Mouse (Mus musculus): Measurements from ENCODE around the gene Umps. TPM values are rescaled to one million over a fixed set of nuclear protein-coding genes. Genes with fewer than 3 reads are reported as not detected.
A peak's percentile ranks its signal among the peaks of the same experiment; 100 is the strongest.

The Umps gene
- polyA plus RNA-seq, 1 experiment from 2014 or later, result 91.0 TPM

- no peak for ATAC-seq (replicated peaks; ENCODE audit: insufficient number of reproducible peaks, low FRiP score, low TSS enrichment, low read depth)
Observed at GRCm38 (mm10) chr16:33923758-33924157, 43.1 kb downstream of the Umps start.

GRCm38 (mm10) chr16:33923001-33923316 is 43.9 kb downstream of the Umps start:
- 55% methylated on average over 5 of the region's 5 CpGs for WGBS
- no peak for DNase-seq (ENCODE audit: low spot score)
- no peak overlapping the region for H3K4me3 ChIP-seq (ENCODE audit: low read depth, low read length)
- peaks cover 5% of the 10 kb centered on the region; the same call in 1 of the 2 replicates for H3K4me1 ChIP-seq (ENCODE audit: control insufficient read depth, insufficient read depth, low read length)
- no peaks in the 10 kb centered on the region for H3K9me3 ChIP-seq (replicated peaks; ENCODE audit: control insufficient read depth, low read length)
- no peak overlapping the region for H3K9ac ChIP-seq (replicated peaks; ENCODE audit: low read length)
- H3K27me3 ChIP-seq (ENCODE audit: control insufficient read depth, insufficient read depth, low read length), result no peaks in the 10 kb centered on the region
- no peaks in the 10 kb centered on the region for H3K36me3 ChIP-seq (replicated peaks; ENCODE audit: control insufficient read depth, insufficient read depth, low read depth, low read length)
- ATAC-seq (replicated peaks; ENCODE audit: insufficient number of reproducible peaks, low FRiP score, low TSS enrichment, low read depth), result no peak
- H3K27ac ChIP-seq (replicated peaks; ENCODE audit: low read depth, low read length), result 0 out of 2 replicates have a peak overlapping the region, but pooled peaks have one; percentile 8
- no peak overlapping the region for H3K4me2 ChIP-seq (ENCODE audit: low read depth, low read length)

More at GRCm38 (mm10) chr16:33923758-33924157, 43.1 kb downstream of the Umps start:
- no peaks in the 10 kb centered on the region for H3K36me3 ChIP-seq (replicated peaks; ENCODE audit: control insufficient read depth, insufficient read depth, low read depth, low read length)
- H3K9ac ChIP-seq (replicated peaks; ENCODE audit: low read length), result no peak overlapping the region
- H3K4me1 ChIP-seq (ENCODE audit: control insufficient read depth, insufficient read depth, low read length), result peaks cover 5% of the 10 kb centered on the region; the same call in 1 of the 2 replicates
- no peaks in the 10 kb centered on the region for H3K9me3 ChIP-seq (replicated peaks; ENCODE audit: control insufficient read depth, low read length)
- H3K27ac ChIP-seq (replicated peaks; ENCODE audit: low read depth, low read length), result no peak overlapping the region
- DNase-seq (ENCODE audit: low spot score), result no peak
- no peak overlapping the region for H3K4me3 ChIP-seq (ENCODE audit: low read depth, low read length)
- 91% methylated on average over 8 of the region's 8 CpGs for WGBS
- no peaks in the 10 kb centered on the region for H3K27me3 ChIP-seq (ENCODE audit: control insufficient read depth, insufficient read depth, low read length)
- no peak overlapping the region for H3K4me2 ChIP-seq (ENCODE audit: low read depth, low read length)

- H3K4me2 ChIP-seq (ENCODE audit: low read depth, low read length), result no peak overlapping the region
- peaks cover 5% of the 10 kb centered on the region; the same call in 1 of the 2 replicates for H3K4me1 ChIP-seq (ENCODE audit: control insufficient read depth, insufficient read depth, low read length)
- no peaks in the 10 kb centered on the region for H3K9me3 ChIP-seq (replicated peaks; ENCODE audit: control insufficient read depth, low read length)
- no peak overlapping the region for H3K4me3 ChIP-seq (ENCODE audit: low read depth, low read length)
- H3K9ac ChIP-seq (replicated peaks; ENCODE audit: low read length), result no peak overlapping the region
- H3K36me3 ChIP-seq (replicated peaks; ENCODE audit: control insufficient read depth, insufficient read depth, low read depth, low read length), result no peaks in the 10 kb centered on the region
- WGBS, result 33% methylated on average over 18 of the region's 18 CpGs
- DNase-seq (ENCODE audit: low spot score), result peak; percentile 65
- no peaks in the 10 kb centered on the region for H3K27me3 ChIP-seq (ENCODE audit: control insufficient read depth, insufficient read depth, low read length)
- 0 out of 2 replicates have a peak overlapping the region, but pooled peaks have one; percentile 44 for H3K27ac ChIP-seq (replicated peaks; ENCODE audit: low read depth, low read length)
- ATAC-seq (replicated peaks; ENCODE audit: insufficient number of reproducible peaks, low FRiP score, low TSS enrichment, low read depth), result no peak
Observed at GRCm38 (mm10) chr16:33922111-33923000, 44.5 kb downstream of the Umps start.

GRCm38 (mm10) chr16:33921514-33921913 is 45.3 kb downstream of the Umps start:
- H3K27ac ChIP-seq (replicated peaks; ENCODE audit: low read depth, low read length), result 0 out of 2 replicates have a peak overlapping the region, but pooled peaks have one; percentile 44
- WGBS, result 55% methylated on average over 5 of the region's 5 CpGs

GRCm38 (mm10) chr16:33917926-33918325 is 48.9 kb downstream of the Umps start:
- DNase-seq (ENCODE audit: low spot score) (no peak), ATAC-seq (replicated peaks; ENCODE audit: insufficient number of reproducible peaks, low FRiP score, low TSS enrichment, low read depth) (no peak)
- WGBS, result 83% methylated on average over 5 of the region's 5 CpGs
- Histone ChIP-seq H3K9me3 (replicated peaks; ENCODE audit: control insufficient read depth, low read length) (no peaks in the 10 kb centered on the region), H3K4me3 (ENCODE audit: low read depth, low read length) (no peak overlapping the region), H3K9ac (replicated peaks; ENCODE audit: low read length) (no peak overlapping the region), H3K36me3 (replicated peaks; ENCODE audit: control insufficient read depth, insufficient read depth, low read depth, low read length) (no peaks in the 10 kb centered on the region), H3K4me1 (ENCODE audit: control insufficient read depth, insufficient read depth, low read length) (peaks cover 5% of the 10 kb centered on the region; the same call in 1 of the 2 replicates), H3K4me2 (ENCODE audit: low read depth, low read length) (no peak overlapping the region), H3K27ac (replicated peaks; ENCODE audit: low read depth, low read length) (no peak overlapping the region), H3K27me3 (ENCODE audit: control insufficient read depth, insufficient read depth, low read length) (no peaks in the 10 kb centered on the region)

More at GRCm38 (mm10) chr16:33921514-33921913, 45.3 kb downstream of the Umps start:
- DNase-seq (ENCODE audit: low spot score) (no peak), ATAC-seq (replicated peaks; ENCODE audit: insufficient number of reproducible peaks, low FRiP score, low TSS enrichment, low read depth) (no peak)
- no peak overlapping the region for H3K9ac ChIP-seq (replicated peaks; ENCODE audit: low read length)
- peaks cover 5% of the 10 kb centered on the region; the same call in 1 of the 2 replicates for H3K4me1 ChIP-seq (ENCODE audit: control insufficient read depth, insufficient read depth, low read length)
- no peak overlapping the region for H3K4me2 ChIP-seq (ENCODE audit: low read depth, low read length)
- no peaks in the 10 kb centered on the region for H3K27me3 ChIP-seq (ENCODE audit: control insufficient read depth, insufficient read depth, low read length)
- no peaks in the 10 kb centered on the region for H3K9me3 ChIP-seq (replicated peaks; ENCODE audit: control insufficient read depth, low read length)
- no peaks in the 10 kb centered on the region for H3K36me3 ChIP-seq (replicated peaks; ENCODE audit: control insufficient read depth, insufficient read depth, low read depth, low read length)
- no peak overlapping the region for H3K4me3 ChIP-seq (ENCODE audit: low read depth, low read length)

GRCm38 (mm10) chr16:33917390-33917789 is 49.4 kb downstream of the Umps start:
- 61% methylated on average over 5 of the region's 5 CpGs for WGBS
- H3K27me3 ChIP-seq (ENCODE audit: control insufficient read depth, insufficient read depth, low read length), result no peaks in the 10 kb centered on the region
- H3K4me3 ChIP-seq (ENCODE audit: low read depth, low read length), result no peak overlapping the region
- no peaks in the 10 kb centered on the region for H3K9me3 ChIP-seq (replicated peaks; ENCODE audit: control insufficient read depth, low read length)
- no peak for ATAC-seq (replicated peaks; ENCODE audit: insufficient number of reproducible peaks, low FRiP score, low TSS enrichment, low read depth)
- H3K4me1 ChIP-seq (ENCODE audit: control insufficient read depth, insufficient read depth, low read length), result peaks cover 4% of the 10 kb centered on the region; the same call in 1 of the 2 replicates
- no peak overlapping the region for H3K9ac ChIP-seq (replicated peaks; ENCODE audit: low read length)
- DNase-seq (ENCODE audit: low spot score), result no peak
- H3K4me2 ChIP-seq (ENCODE audit: low read depth, low read length), result no peak overlapping the region
- H3K27ac ChIP-seq (replicated peaks; ENCODE audit: low read depth, low read length), result no peak overlapping the region
- H3K36me3 ChIP-seq (replicated peaks; ENCODE audit: control insufficient read depth, insufficient read depth, low read depth, low read length), result no peaks in the 10 kb centered on the region

GRCm38 (mm10) chr16:33916473-33917251 is 50.2 kb downstream of the Umps start:
- Histone ChIP-seq H3K9me3 (replicated peaks; ENCODE audit: control insufficient read depth, low read length) (no peaks in the 10 kb centered on the region), H3K4me3 (ENCODE audit: low read depth, low read length) (no peak overlapping the region), H3K36me3 (replicated peaks; ENCODE audit: control insufficient read depth, insufficient read depth, low read depth, low read length) (no peaks in the 10 kb centered on the region), H3K4me2 (ENCODE audit: low read depth, low read length) (no peak overlapping the region), H3K27ac (replicated peaks; ENCODE audit: low read depth, low read length) (no peak overlapping the region), H3K4me1 (ENCODE audit: control insufficient read depth, insufficient read depth, low read length) (no peaks in the 10 kb centered on the region), H3K27me3 (ENCODE audit: control insufficient read depth, insufficient read depth, low read length) (no peaks in the 10 kb centered on the region), H3K9ac (replicated peaks; ENCODE audit: low read length) (no peak overlapping the region)
- ATAC-seq (replicated peaks; ENCODE audit: insufficient number of reproducible peaks, low FRiP score, low TSS enrichment, low read depth) (no peak), DNase-seq (ENCODE audit: low spot score) (no peak)
- WGBS, result 85% methylated on average over 12 of the region's 12 CpGs

All from embryonic facial prominence, embryonic 11.5 days (tissue).